Mouse (Mus musculus) spleen, adult 2 months (tissue): ENCODE measurements around the gene Prkca. TPM values are rescaled to one million over a fixed set of nuclear protein-coding genes. Genes with fewer than 3 reads are reported as not detected.

Experiments used
- DNase-seq, 2 experiments: peaks; one replicate each; pipeline versions ENCODE4 v3.0.0 to v3.0.0-alpha.2; 2012 to 2021; ENCODE audit warnings: low spot score in 2 of 2, low read depth in 1 of 2
- H3K27ac ChIP-seq: fragments of 200-500 bp; 2 replicates; pipeline ENCODE4 v1.5.1; 2012; ENCODE audit warnings: low read length, inconsistent platforms; ENCODE audit not compliant: insufficient read depth
- H3K27me3 ChIP-seq: fragments of 200-500 bp; 2 replicates; pipeline ENCODE4 v1.6.1; 2012; ENCODE audit warnings: mild to moderate bottlenecking, moderate library complexity, low read length, inconsistent platforms; ENCODE audit not compliant: control insufficient read depth, insufficient read depth
- H3K36me3 ChIP-seq: fragments of 200-500 bp; 2 replicates; pipeline ENCODE4 v1.6.1; 2012; ENCODE audit warnings: mild to moderate bottlenecking, low read length, inconsistent platforms; ENCODE audit not compliant: control insufficient read depth, insufficient read depth
- H3K4me1 ChIP-seq: fragments of 200-500 bp; 2 replicates; pipeline ENCODE4 v1.6.1; 2011; ENCODE audit warnings: inconsistent platforms; ENCODE audit not compliant: control insufficient read depth, insufficient read depth, insufficient read length
- H3K4me3 ChIP-seq: fragments of 200-500 bp; 2 replicates; pipeline ENCODE4 v1.5.1; 2011; ENCODE audit warnings: mild to moderate bottlenecking, inconsistent platforms; ENCODE audit not compliant: insufficient read depth, insufficient read length; ENCODE audit errors: extremely low read depth
- CTCF ChIP-seq: fragments of 200-500 bp; IDR thresholded peaks from 2 replicates; pipeline ENCODE4 v1.5.1; 2011; ENCODE audit warnings: mild to moderate bottlenecking, inconsistent platforms; ENCODE audit not compliant: insufficient read depth, insufficient read length, insufficient replicate concordance; ENCODE audit errors: extremely low read depth
- POLR2A ChIP-seq: fragments of 200-500 bp; IDR thresholded peaks from 2 replicates; pipeline ENCODE4 v1.6.1; 2011; ENCODE audit warnings: low read depth, low read length, inconsistent platforms
- WGBS: fragments of 180-500 bp; shearing (Covaris S2); methylation state at CpG from one replicate; pipeline ENCODE4 v1.1.7; 2018; 5-methylcytosine and 5-hydroxymethylcytosine counted together
- polyA plus RNA-seq: library from polyadenylated mRNA; depleted of rRNA; stranded (reverse); fragments of >200 nt; gene quantifications from 2 replicates; pipeline ENCODE4 v1.2.3, GENCODE M21; 2012; rRNA removed

The Prkca gene
- polyA plus RNA-seq, 1 experiment = 8.4 TPM

GRCm38 (mm10) chr11:107895635-107896034 is 448.1 kb downstream of the Prkca start:
- no peak for DNase-seq
- 72% methylated on average over 4 of the region's 4 CpGs for WGBS

GRCm38 (mm10) chr11:107891377-107891776 is 452.4 kb downstream of the Prkca start:
- Histone ChIP-seq H3K36me3 (no peaks in the 10 kb centered on the region), H3K27ac (no peak overlapping the region), H3K4me3 (no peak overlapping the region), H3K27me3 (no peaks in the 10 kb centered on the region), H3K4me1 (no peaks in the 10 kb centered on the region)
- no peak for TF ChIP-seq POLR2A
- TF ChIP-seq CTCF = no peak
- 74% methylated on average over 3 of the region's 3 CpGs for WGBS
- no peak for DNase-seq

More at GRCm38 (mm10) chr11:107895635-107896034, 448.1 kb downstream of the Prkca start:
- Histone ChIP-seq H3K36me3 (no peaks in the 10 kb centered on the region), H3K4me1 (no peaks in the 10 kb centered on the region), H3K4me3 (no peak overlapping the region), H3K27me3 (no peaks in the 10 kb centered on the region), H3K27ac (no peak overlapping the region)
- TF ChIP-seq POLR2A (no peak), CTCF (no peak)

DNA sequence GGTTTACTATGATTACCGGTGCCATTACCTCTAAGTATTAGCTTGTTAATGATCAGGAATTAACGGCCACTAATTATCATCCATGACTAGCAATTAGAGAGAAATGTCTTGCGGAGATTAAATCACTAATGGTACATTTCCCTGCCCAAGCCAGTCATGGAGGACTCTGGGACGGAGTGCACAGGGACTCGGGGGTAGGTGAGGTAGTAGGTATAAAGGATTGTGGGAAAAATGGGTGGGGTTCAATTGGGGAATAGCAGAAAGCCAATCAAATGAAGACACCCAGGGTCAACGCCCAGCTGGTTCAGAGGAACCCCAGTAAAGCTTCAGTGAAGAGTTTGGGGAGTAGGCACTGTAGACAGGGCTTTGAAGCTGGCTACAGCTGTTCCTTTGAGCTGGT is 456.4 kb downstream of the Prkca start:
- no peaks in the 10 kb centered on the region for H3K27me3 ChIP-seq
- 84% methylated on average over 6 of the region's 6 CpGs for WGBS
- H3K27ac ChIP-seq = no peak overlapping the region
- no peaks in the 10 kb centered on the region for H3K4me1 ChIP-seq
- DNase-seq = no peak
- H3K36me3 ChIP-seq = no peaks in the 10 kb centered on the region
- TF ChIP-seq POLR2A = no peak
- no peak for TF ChIP-seq CTCF
- no peak overlapping the region for H3K4me3 ChIP-seq

Other genes starting within 250 kb of the Prkca start
- 0.14 TPM in 1 of 2 replicates, not detected in the other for gene Apoh, start 574 bp downstream of the Prkca start, polyA plus RNA-seq
- 0.21 and 0.29 TPM in 2 replicates for gene Cep112, start 81.3 kb upstream of the Prkca start, polyA plus RNA-seq